Mouse (Mus musculus) liver (tissue): ENCODE results near the gene Olfr651.
"Not testable (repeated sequence)": the region's sequence is repeated elsewhere in the genome, so short reads cannot be mapped to it uniquely, and the experiment has no call there.

Experiments used
- DNase-seq: peaks from one replicate; pipeline ENCODE4 v3.0.0-alpha.2; 2020; ENCODE audit warnings: mixed read lengths

Olfr651 gene

GRCm38 (mm10) chr7:104549833-104550232 lies at the start of gene Olfr651:
Olfr651 (plus strand) TSS chr7:104550133.
- DNase-seq: no peak

- DNase-seq: not testable (repeated sequence)
These were observed 48.7 kb upstream of the Olfr651 start for GRCm38 (mm10) chr7:104501186-104501585.

- DNase-seq: peak; percentile 30
These were observed 48.2 kb upstream of the Olfr651 start for GRCm38 (mm10) chr7:104501589-104502371.

GRCm38 (mm10) chr7:104507421-104508065 lies 42.4 kb upstream of the Olfr651 start, which contains the start of gene Trim30d:
Trim30d (minus strand) TSS chr7:104507849.
- DNase-seq: not testable (repeated sequence)

GRCm38 (mm10) chr7:104552700-104553099 lies 2.8 kb downstream of the Olfr651 start:
- no peak for DNase-seq

- DNase-seq: no peak
These were observed 10.7 kb downstream of the Olfr651 start, which contains the start of gene Olfr652 for GRCm38 (mm10) chr7:104560601-104561000. Olfr652 (plus strand) TSS chr7:104560901.

GRCm38 (mm10) chr7:104577014-104577413 lies 27.1 kb downstream of the Olfr651 start, which contains the start of gene Olfr653:
Olfr653 (plus strand) TSS chr7:104577314.
- DNase-seq: no peak

- DNase-seq: no peak
These were observed 30.9 kb downstream of the Olfr651 start for GRCm38 (mm10) chr7:104580846-104581245.

GRCm38 (mm10) chr7:104581429-104581828 lies 31.5 kb downstream of the Olfr651 start:
- DNase-seq: no peak

GRCm38 (mm10) chr7:104586725-104587124 lies 36.8 kb downstream of the Olfr651 start, which contains the start of gene Olfr654:
Olfr654 (plus strand) TSS chr7:104587025.
- no peak for DNase-seq

GRCm38 (mm10) chr7:104588274-104588673 lies 38.3 kb downstream of the Olfr651 start:
- no peak for DNase-seq

GRCm38 (mm10) chr7:104601679-104602078 lies 51.7 kb downstream of the Olfr651 start, which contains the start of gene Olfr655:
Olfr655 (minus strand) TSS chr7:104601779.
- no peak for DNase-seq

- peak; percentile 44 for DNase-seq
These were observed 53.2 kb downstream of the Olfr651 start for GRCm38 (mm10) chr7:104603173-104603572.
